Mouse (Mus musculus) thymus, postnatal 0 days (tissue): ENCODE measurements around the gene Sgca. TPM values are rescaled to one million over a fixed set of nuclear protein-coding genes. Genes with fewer than 3 reads are reported as not detected.

Experiments
- DNase-seq: peaks from one replicate; pipeline ENCODE4 v3.0.0-alpha.2; 2015; ENCODE audit warnings: low spot score
- polyA plus RNA-seq: library from polyadenylated mRNA; unstranded; fragments of >200 nt; fragmentation: Nextera tagmentation; extraction: Ambion mirVana; gene quantifications from 2 replicates; pipeline ENCODE4 v1.2.1, GENCODE M21; 2015

Gene Sgca
- polyA plus RNA-seq, 1 experiment from 2014 or later: 0.30 TPM

GRCm38 (mm10) chr11:95001584-95002347, 25.6 kb upstream of the Sgca start:
- DNase-seq: no peak

- peak; percentile 73 for DNase-seq
Observed at GRCm38 (mm10) chr11:95001058-95001457, 24.9 kb upstream of the Sgca start.

GRCm38 (mm10) chr11:95000548-95000947, 24.4 kb upstream of the Sgca start:
- peak; percentile 79 for DNase-seq

DNA sequence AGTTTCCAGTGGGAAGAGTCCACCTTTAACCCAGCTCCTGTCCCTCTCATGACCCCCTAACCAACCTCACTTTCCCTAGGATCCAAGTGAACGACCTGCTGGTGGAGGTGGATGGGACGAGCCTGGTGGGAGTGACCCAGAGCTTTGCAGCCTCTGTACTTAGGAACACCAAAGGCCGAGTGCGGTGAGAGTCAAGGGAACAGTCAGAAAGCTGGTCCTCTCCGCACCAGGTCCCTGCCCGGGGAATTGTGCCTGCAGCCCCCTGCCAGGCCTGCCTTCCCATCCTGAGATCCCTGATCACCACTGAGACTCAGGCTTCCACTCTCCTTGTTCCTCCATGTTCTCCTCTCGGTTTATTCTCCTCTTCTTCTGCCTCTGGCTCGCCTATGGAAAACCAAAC, 24.0 kb upstream of the Sgca start:
- DNase-seq: peak; percentile 2

GRCm38 (mm10) chr11:94998041-94998531, 22.0 kb upstream of the Sgca start:
- DNase-seq: peak; percentile 98

DNA sequence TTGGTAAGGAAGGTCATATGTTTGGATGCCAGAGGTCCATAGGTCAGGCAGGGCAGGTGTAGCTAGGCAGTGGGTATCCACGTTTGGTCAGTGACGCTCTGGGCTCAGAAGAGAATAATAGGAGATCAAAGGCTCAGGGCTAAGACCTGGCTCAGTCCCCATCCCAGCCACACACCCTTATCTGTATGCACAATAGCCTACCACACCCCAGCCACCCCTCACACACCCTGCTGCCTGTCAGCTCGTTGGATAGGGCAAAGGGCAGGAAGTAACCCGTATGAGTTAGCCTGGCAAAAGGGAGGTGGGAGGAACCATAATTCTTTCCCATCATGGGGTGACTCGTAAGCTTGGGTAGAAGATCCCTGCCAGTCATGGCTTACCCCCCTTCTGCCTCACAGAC, 21.5 kb upstream of the Sgca start:
- no peak for DNase-seq

DNA sequence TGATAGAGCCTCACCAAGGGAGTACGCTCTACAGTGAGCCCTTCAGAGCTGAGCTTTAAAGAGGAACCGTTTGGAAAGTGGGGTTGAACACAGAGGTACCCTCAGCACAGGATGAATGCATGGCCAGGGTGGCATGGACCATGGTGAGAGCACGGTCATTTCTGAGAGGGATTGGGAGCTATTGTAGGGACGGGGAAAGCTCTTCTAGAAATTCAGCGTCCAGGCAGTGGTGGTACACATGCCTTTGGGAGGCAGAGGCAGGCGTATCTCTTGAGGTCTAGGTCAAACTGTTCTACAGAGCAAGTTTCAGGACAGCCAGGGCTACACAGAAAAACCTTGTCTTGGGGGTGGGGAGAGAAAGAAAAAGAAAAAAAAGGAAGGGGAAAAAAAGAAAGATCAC, 20.9 kb upstream of the Sgca start:
- no peak for DNase-seq

DNA sequence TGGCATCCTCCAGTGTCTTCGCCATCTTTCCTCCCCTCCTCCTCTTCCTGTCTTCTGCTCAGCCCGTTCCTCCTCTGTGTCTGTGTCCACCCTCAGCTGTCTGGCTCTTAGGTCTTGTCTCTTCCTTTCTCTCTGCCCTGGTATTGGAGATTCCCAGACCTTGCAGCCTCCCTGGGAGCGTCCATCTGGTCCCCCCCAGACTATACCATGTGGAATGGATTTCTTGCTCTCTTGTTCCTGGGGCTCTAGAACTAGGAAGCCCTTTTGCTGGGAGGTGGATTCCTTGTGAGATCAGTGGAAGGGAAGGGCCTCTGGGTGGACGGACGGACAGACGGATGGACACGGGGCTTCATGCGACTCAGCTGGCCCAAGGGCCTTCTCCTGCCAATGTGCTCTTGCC, 20.0 kb upstream of the Sgca start:
- no peak for DNase-seq

DNA sequence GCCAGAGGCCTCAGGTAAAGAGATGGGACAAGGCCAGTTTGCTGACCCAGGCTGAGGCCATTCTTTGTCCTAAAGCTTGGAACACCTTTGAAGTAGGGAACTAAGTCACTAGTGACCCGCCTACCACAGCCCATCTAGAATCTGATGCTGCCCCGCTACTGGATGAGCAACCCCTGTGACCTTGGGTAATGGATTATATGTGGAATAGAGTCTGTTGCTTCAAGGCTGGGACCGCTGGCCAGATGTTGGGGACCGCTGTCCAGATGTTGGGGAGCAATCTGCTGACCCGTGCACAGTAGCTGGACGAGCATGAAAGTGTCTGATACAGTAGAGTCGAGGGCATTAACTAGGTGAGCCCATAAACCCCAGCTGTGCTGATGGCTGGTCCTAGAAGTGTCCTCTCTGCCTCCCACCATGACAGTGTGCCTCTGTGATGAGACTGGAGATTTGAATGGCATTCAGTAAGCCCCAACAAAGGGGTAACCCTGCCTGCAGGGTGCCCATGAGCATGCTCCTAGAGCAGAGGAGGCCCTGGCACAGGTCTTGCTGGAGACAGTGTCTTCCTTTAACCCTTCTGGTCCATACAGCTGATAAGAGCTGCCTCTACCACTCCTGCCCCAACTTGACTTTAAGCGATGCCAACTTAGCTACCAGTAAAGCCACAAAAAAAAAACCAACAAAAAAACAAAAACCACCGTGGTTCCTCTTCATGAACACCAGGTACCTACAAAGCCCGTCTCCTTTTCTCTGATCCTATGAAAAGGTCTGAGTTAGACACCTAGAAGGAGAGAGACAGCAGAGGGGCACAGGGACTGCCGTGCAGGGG, 19.0 kb upstream of the Sgca start:
- DNase-seq: peak; percentile 7

DNA sequence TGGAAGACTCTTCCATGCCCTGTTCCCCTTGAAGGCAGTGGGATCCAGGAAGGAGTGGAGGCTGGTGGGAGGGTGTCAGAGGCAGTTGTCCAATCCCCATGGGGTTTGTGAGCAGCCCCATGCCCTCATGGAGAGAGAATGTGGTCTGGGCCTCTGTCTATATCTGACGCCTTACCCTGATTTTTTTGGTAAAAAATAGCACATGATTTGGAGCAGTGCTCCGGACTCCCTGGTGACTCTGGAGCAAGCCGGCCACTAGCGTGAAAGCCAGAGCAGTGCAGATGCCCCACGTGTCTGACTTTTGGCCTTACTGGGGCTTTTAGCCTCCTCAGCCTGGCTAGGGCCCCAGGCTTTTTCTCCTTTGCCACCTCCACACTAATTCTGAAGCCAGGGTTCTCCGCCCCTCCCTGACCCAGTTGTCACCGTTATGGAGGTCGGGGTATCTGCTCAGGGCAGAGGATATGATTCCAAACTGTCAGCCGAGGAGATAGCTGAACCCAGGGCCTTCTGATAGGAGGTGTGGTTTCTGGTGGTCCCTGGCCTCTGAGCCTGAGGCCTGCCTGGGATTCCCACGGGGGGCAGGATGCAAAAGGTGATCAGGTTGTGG, 18.2 kb upstream of the Sgca start:
- DNase-seq: peak; percentile 2

GRCm38 (mm10) chr11:94992754-94993606, 16.9 kb upstream of the Sgca start:
- DNase-seq: peak; percentile 39

GRCm38 (mm10) chr11:94992480-94992753, 16.3 kb upstream of the Sgca start:
- peak; percentile 18 for DNase-seq

GRCm38 (mm10) chr11:94991641-94992479, 15.7 kb upstream of the Sgca start:
- DNase-seq: peak; percentile 57

DNA sequence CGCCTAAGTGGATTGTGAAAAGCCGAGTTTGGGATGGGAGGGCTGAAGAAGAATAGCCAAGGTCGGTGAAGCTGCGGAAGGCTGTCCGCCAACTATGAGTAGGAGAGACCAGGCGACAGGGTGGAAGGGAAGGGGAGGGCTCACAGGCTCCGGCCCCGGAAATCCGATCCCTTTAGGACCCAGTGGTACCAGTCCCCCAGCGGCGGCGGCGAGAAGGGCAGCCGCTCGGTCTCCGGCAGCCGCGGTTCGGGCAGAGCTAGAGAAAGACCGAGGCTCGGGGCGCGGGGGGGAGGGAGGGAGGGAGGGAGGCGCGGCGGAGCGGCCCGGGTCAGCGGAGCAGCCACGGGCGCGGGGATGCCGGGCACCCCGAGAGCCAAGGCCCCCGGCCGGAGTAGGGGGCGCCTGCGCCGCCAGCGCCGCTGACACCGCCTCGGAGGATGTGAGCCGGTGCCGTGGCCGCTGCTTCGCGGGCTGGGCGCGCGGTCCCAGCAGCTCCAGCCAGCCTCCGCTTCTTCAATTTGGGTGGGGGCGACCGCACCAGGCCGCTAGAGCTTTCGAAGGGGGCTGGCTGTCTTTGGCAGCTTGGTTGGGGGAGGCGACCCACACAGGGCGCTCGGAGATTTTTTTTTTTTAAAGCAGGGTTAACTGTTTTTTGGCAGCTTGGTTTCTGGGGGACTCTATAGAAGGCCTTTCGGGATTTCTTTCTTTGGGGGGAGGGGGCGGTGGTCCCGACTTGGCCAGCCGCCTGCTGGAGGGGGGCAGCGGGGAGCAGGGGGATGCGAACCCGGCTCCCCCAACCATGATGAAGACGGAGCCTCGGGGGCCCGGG, 14.8 kb upstream of the Sgca start, which contains the start of gene Ppp1r9b:
Gene Ppp1r9b (plus strand): TSS at position 287 of the 829 bp plus-strand sequence.
- DNase-seq: peak; percentile 88

- DNase-seq: no peak
Observed at GRCm38 (mm10) chr11:94990102-94990748, 14.1 kb upstream of the Sgca start.

DNA sequence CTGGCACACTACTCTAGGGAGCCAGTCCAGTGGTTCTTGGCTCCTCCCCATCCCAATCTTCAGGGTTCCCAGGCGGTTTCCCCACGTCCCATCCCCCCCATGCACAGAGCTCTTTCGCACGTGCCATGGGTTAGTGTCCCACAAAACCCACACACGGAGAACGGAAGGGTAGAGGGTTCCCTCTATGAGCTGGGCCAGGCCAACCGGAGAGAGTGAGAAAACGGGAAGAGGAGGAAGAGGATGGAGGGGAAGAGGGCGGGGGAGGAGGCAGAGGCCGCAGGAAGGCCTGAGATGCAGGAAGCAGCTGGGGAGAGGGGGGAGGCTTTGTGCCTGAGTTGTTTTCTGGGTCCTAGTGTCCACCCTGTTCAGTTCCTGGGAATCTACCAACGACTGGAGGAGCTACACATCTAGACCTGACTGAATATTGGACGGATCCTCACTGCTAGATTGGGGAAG, 13.5 kb upstream of the Sgca start:
- DNase-seq: peak; percentile 87

DNA sequence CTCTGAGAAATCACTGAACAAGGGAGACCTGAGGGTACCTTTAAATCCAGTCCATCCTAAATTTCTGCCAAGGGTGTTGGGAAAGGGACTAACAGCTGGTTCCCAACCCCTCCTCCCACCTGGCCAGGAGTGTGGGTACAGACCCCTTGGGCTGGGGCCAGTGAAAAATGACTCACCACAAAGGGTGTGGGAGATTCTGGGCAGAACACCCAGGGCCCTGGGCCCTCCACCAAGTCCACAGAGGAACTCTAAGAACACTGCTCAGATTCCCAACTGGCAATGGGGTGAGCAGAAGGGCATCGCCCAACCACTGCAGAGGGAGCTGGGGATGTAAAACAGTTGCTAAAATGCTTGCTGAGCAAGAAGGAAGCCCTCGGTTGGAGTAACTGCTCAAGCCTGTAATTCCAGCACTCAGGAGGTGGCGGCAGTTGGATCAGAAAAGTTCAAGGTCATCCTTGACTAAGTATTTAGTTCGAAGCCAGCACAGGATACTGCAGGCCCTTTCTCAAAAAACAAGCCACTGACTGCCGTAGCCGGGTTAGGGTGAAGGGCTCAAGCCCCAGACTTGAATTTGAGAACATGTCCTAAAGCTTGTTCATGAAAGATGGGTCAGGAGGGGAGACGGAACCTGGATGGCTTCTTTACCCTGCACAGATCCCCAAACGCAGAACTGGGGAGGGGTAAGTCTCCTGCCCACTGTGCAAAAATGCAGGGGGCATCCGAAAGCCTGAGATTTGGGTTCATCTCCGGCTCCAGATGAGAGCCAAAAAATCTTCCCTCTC, 12.8 kb upstream of the Sgca start:
- DNase-seq: peak; percentile 2

DNA sequence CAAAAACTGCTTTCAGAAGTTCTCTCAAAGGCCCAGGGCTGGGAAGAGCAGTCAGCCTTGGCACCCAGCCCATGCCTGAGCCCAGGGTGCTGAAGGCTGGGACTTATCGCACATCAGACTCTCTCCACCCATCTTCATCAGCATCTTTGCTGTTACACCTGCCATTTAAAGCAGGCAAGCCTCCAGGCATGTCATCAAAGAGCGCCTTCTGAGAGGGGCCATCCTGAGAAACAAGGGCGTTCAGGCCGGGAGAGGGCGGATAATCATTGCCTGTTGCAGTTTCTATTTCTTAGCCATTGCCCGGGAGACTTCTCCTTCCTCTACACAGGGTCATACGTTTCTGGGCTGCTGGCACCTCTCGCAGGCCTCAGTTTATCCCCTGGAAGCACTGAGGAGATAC, 11.7 kb upstream of the Sgca start:
- no peak for DNase-seq
